Mouse (Mus musculus) hematopoietic stem cell, adult 5-6 weeks (primary cell): ENCODE results near the gene Rps21. TPM values are rescaled to one million over a fixed set of nuclear protein-coding genes. Genes with fewer than 3 reads are reported as not detected.

Source experiments
- ATAC-seq, 2 experiments: fragments of 125-278 bp in 1 of 2; replicated peaks in 1 of 2; 2 replicates each; pipeline ENCODE4 v1.8.0; 2016 to 2017; ENCODE audit warnings: inconsistent platforms in 2 of 2, mild to moderate bottlenecking in 2 of 2, moderate number of reproducible peaks in 2 of 2, low read depth in 1 of 2, moderate TSS enrichment in 1 of 2; ENCODE audit not compliant: low FRiP score in 2 of 2, poor library complexity in 2 of 2, severe bottlenecking in 2 of 2, insufficient read depth in 1 of 2, low TSS enrichment in 1 of 2
- total RNA-seq: library from RNA; stranded (forward); fragments of 172-1452, 232-1000 nt; gene quantifications from 2 replicates; pipeline ENCODE4 v1.2.3, GENCODE M21; 2017

The Rps21 gene
- total RNA-seq, 1 experiment from 2014 or later = 4,157 TPM

- peak in 1 of 2 experiments; percentile 33; a peak in 1 of 4 replicates for ATAC-seq
These were observed 31.3 kb upstream of the Rps21 start, which contains the start of gene Lama5 for GRCm38 (mm10) chr2:180225762-180226378. Lama5 (minus strand) TSS chr2:180225859.

- ATAC-seq = peak; percentile 57 to 70
These were observed 29.7 kb upstream of the Rps21 start for GRCm38 (mm10) chr2:180227262-180228059.

- no peak for ATAC-seq
These were observed 29.1 kb upstream of the Rps21 start for GRCm38 (mm10) chr2:180228060-180228458.

- no peak for ATAC-seq
These were observed 28.6 kb upstream of the Rps21 start for GRCm38 (mm10) chr2:180228592-180228991.

- ATAC-seq = no peak
These were observed 28.0 kb upstream of the Rps21 start for GRCm38 (mm10) chr2:180229129-180229528.

- ATAC-seq = no peak
These were observed 26.7 kb upstream of the Rps21 start for GRCm38 (mm10) chr2:180230482-180230881.

GRCm38 (mm10) chr2:180233101-180233904 lies 23.9 kb upstream of the Rps21 start:
- no peak for ATAC-seq

- no peak for ATAC-seq
These were observed 22.8 kb upstream of the Rps21 start for GRCm38 (mm10) chr2:180234353-180234752.

- no peak for ATAC-seq
These were observed 22.2 kb upstream of the Rps21 start for GRCm38 (mm10) chr2:180234980-180235379.

- ATAC-seq = no peak
These were observed 21.4 kb upstream of the Rps21 start for GRCm38 (mm10) chr2:180235788-180236187.

- ATAC-seq = no peak
These were observed 20.7 kb upstream of the Rps21 start for GRCm38 (mm10) chr2:180236500-180236899.

- ATAC-seq = no peak
These were observed 20.2 kb upstream of the Rps21 start for GRCm38 (mm10) chr2:180236930-180237329.

GRCm38 (mm10) chr2:180237601-180238345 lies 19.4 kb upstream of the Rps21 start:
- ATAC-seq = no peak

GRCm38 (mm10) chr2:180238591-180238990 lies 18.6 kb upstream of the Rps21 start:
- ATAC-seq = no peak

- no peak for ATAC-seq
These were observed 14.1 kb upstream of the Rps21 start for GRCm38 (mm10) chr2:180243108-180243507.

GRCm38 (mm10) chr2:180247916-180248315 lies 9.3 kb upstream of the Rps21 start:
- ATAC-seq = no peak

- no peak for ATAC-seq
These were observed 8.1 kb upstream of the Rps21 start for GRCm38 (mm10) chr2:180248947-180249660.
